ENCODE assay signal across 21 mouse cellular contexts in genomic region chr16:11510416-11510815, GRCm38 (mm10).
"Had no signal": no experiment of that assay in that cellular context is flagged by ENCODE, and none has a peak within 500 bp of the region (broad histone marks: within the 10 kb centered on the region; RNA-seq: fewer than 3 reads in every experiment).

No protein-coding gene starts in this region.

- DNase-seq: gastrocnemius, postnatal 14 days; gastrocnemius, postnatal 36 days; heart, adult 11 months; heart, adult 2 months; heart, postnatal 36 days; layer of hippocampus, adult 9-11 months; layer of hippocampus, postnatal 36 days; left cerebral cortex, postnatal 4 days had no signal

- H3K9me3 ChIP-seq: heart, embryonic 13.5 days; heart, embryonic 15.5 days; hindbrain, embryonic 13.5 days; hindbrain, embryonic 15.5 days; kidney, embryonic 15.5 days; limb, embryonic 13.5 days; limb, embryonic 15.5 days; liver, embryonic 12.5 days had no signal

- H3K4me2 ChIP-seq: heart, embryonic 11.5 days; heart, embryonic 13.5 days; heart, embryonic 15.5 days; hindbrain, embryonic 13.5 days; hindbrain, embryonic 15.5 days; kidney, embryonic 15.5 days; limb, embryonic 13.5 days; limb, embryonic 15.5 days; liver, embryonic 12.5 days had no signal

- H3K27ac ChIP-seq: heart, adult 2 months; heart, embryonic 13.5 days; heart, embryonic 15.5 days; hindbrain, embryonic 13.5 days; hindbrain, embryonic 15.5 days; hindbrain, postnatal 0 days; kidney, embryonic 15.5 days; layer of hippocampus, adult 2 months; limb, embryonic 13.5 days; limb, embryonic 15.5 days; liver, embryonic 12.5 days; liver, embryonic 14.5 days had no signal

- H3K9ac ChIP-seq: heart, embryonic 13.5 days; heart, embryonic 15.5 days; hindbrain, embryonic 13.5 days; hindbrain, embryonic 15.5 days; kidney, embryonic 15.5 days; limb, embryonic 13.5 days; limb, embryonic 15.5 days; liver, embryonic 12.5 days; liver, embryonic 14.5 days had no signal

- H3K4me1 ChIP-seq: liver, embryonic 12.5 days had no signal

- H3K36me3 ChIP-seq: heart, embryonic 13.5 days; heart, embryonic 15.5 days; hindbrain, embryonic 15.5 days; limb, embryonic 15.5 days; liver, embryonic 12.5 days had no signal

- ATAC-seq: intestine, embryonic 16.5 days; liver, embryonic 12.5 days had no signal

- H3K27me3 ChIP-seq: heart, embryonic 13.5 days; heart, embryonic 15.5 days; hindbrain, embryonic 13.5 days; hindbrain, embryonic 15.5 days; kidney, embryonic 15.5 days; limb, embryonic 13.5 days; limb, embryonic 15.5 days; liver, embryonic 12.5 days had no signal

- H3K4me3 ChIP-seq: heart, adult 2 months; heart, embryonic 13.5 days; heart, embryonic 15.5 days; hindbrain, embryonic 13.5 days; hindbrain, embryonic 15.5 days; kidney, embryonic 15.5 days; layer of hippocampus, adult 2 months; limb, embryonic 13.5 days; limb, embryonic 15.5 days; liver, embryonic 12.5 days had no signal
